Mouse (Mus musculus) neural tube, embryonic 14.5 days (tissue): ENCODE measurements around the gene Pou4f2. TPM values are rescaled to one million over a fixed set of nuclear protein-coding genes. Genes with fewer than 3 reads are reported as not detected.

ENCODE experiments used
- ATAC-seq: fragments of 200-750 bp; cut with Nextera tagmentation; 2 replicates; pipeline ENCODE4 v1.8.0; 2017; ENCODE audit warnings: low read depth, mild to moderate bottlenecking, moderate TSS enrichment, moderate library complexity
- H3K27ac ChIP-seq: fragments of 300-500 bp; sonication (generic); 2 replicates; pipeline ENCODE4 v1.5.1; 2014; ENCODE audit warnings: low read depth, mild to moderate bottlenecking, control low read depth, low read length, moderate library complexity, mixed read lengths
- H3K27me3 ChIP-seq: fragments of 300-500 bp; sonication (generic); 2 replicates; pipeline ENCODE4 v1.6.1; 2014; ENCODE audit warnings: low read length; ENCODE audit not compliant: control insufficient read depth, insufficient read depth
- H3K36me3 ChIP-seq: fragments of 300-500 bp; sonication (generic); 2 replicates; pipeline ENCODE4 v1.6.1; 2014; ENCODE audit warnings: low read length, mixed read lengths; ENCODE audit not compliant: control insufficient read depth, insufficient read depth
- H3K4me1 ChIP-seq: fragments of 300-500 bp; sonication (generic); 2 replicates; pipeline ENCODE4 v1.6.1; 2014; ENCODE audit warnings: low read length; ENCODE audit not compliant: control insufficient read depth, insufficient read depth
- H3K4me2 ChIP-seq: fragments of 300-500 bp; sonication (generic); 2 replicates; pipeline ENCODE4 v1.6.1; 2014; ENCODE audit warnings: mild to moderate bottlenecking, low read depth, low read length, control low read depth
- H3K4me3 ChIP-seq: fragments of 300-500 bp; sonication (generic); 2 replicates; pipeline ENCODE4 v1.5.1; 2014; ENCODE audit warnings: low read depth, low read length, control low read depth, mixed read lengths
- H3K9ac ChIP-seq: fragments of 300-500 bp; sonication (generic); replicated peaks from 2 replicates; pipeline ENCODE4 v1.6.1; 2014; ENCODE audit warnings: low read depth, mild to moderate bottlenecking, control low read depth, low read length, mixed read lengths
- H3K9me3 ChIP-seq: fragments of 300-500 bp; sonication (generic); 2 replicates; pipeline ENCODE4 v1.6.1; 2016; ENCODE audit warnings: low read length; ENCODE audit not compliant: control insufficient read depth
- whole genome bisulfite sequencing: fragments of 180-500 bp; shearing (Covaris S2); extraction: QIAGEN DNeasy Blood & Tissue Kit; methylation state at CpG from one replicate; pipeline ENCODE4 v1.1.7; 2014; 5-methylcytosine and 5-hydroxymethylcytosine counted together
- polyA plus RNA-seq: library from polyadenylated mRNA; unstranded; fragments of >200 nt; fragmentation: Nextera tagmentation; extraction: Ambion mirVana; gene quantifications from 2 replicates; pipeline ENCODE4 v1.2.1, GENCODE M21; 2014

The Pou4f2 gene
- polyA plus RNA-seq: 3.6 and 5.4 TPM in 2 replicates

DNA sequence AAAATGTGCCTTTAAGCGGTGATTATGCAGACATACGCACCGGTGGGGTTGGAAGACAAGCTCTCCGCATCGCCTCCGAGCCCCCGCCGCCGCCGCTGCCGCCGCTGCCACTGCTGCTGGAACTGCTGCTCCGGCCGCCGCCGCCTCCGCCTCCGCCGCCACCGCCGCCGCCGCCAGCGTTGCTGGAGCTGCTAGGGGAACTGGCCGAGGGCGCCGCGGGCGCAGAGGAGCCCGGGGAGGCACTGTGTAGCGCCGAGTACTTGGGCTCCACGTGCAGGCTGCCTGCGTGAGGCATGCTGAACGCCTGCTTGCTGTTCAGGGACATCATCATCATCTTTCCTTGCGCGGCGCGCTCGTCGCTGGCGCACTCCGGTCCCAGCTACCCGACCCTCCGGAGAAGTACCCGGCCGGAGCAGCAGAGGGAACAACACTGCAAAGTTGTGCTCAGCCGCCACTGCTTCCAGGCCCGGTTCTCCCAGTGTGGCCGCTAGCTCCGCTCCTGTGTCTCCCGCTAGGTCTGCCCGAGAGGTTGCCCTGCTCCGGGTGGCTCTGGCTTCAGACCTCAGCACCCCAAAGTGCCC, at the start of gene Pou4f2:
Gene Pou4f2, minus strand, starts transcription at position 575 of the 581 bp plus-strand sequence.
- WGBS: under 1% methylated on average over 42 of the region's 54 CpGs
- H3K27ac ChIP-seq: peak within 1 kb of the TSS; percentile 52

GRCm38 (mm10) chr8:78477051-78477829, 40.8 kb upstream of the Pou4f2 start:
- WGBS: 56% methylated on average over 6 of the region's 6 CpGs
- ATAC-seq: no peak

More for the DNA sequence above, at the start of gene Pou4f2:
- no peaks in the 10 kb centered on the region for H3K9me3 ChIP-seq
- peak within 1 kb of the TSS; percentile 40 for H3K4me3 ChIP-seq
- 0 out of 2 replicates have a peak, but pooled peaks cover 12% of the 10 kb centered on the region for H3K4me1 ChIP-seq
- peak; percentile 53 for ATAC-seq
- peak within 1 kb of the TSS; percentile 78 for H3K4me2 ChIP-seq
- no peaks in the 10 kb centered on the region for H3K36me3 ChIP-seq
- peak within 1 kb of the TSS; percentile 50 for H3K9ac ChIP-seq
- H3K27me3 ChIP-seq: peaks cover 44% of the 10 kb centered on the region

DNA sequence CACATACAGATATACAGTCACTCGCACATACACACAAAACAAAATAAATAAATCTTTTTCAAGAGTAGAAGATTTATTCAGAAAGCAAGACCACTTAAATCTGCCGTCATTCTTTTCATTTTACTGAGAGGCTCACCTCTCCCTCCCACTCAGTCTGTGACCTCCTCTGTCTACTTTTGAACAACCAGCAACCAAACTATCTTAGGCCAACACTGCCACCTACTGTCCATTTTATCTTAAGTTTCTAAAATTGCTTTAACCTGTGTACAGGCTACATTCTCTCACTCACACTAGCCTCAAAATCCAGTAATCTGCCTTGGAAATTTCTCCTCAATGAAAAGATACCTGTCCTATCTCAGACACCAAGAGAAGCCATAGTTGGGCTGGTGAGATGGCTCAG, 31.4 kb upstream of the Pou4f2 start:
- Histone ChIP-seq H3K4me3 (no peak overlapping the region), H3K36me3 (no peaks in the 10 kb centered on the region), H3K4me1 (no peaks in the 10 kb centered on the region), H3K27me3 (no peaks in the 10 kb centered on the region), H3K4me2 (no peak overlapping the region), H3K27ac (no peak overlapping the region), H3K9me3 (no peaks in the 10 kb centered on the region), H3K9ac (no peak overlapping the region)
- no peak for ATAC-seq
- WGBS: 89% methylated on average over 2 of the region's 2 CpGs

More at GRCm38 (mm10) chr8:78477051-78477829, 40.8 kb upstream of the Pou4f2 start:
- H3K27ac ChIP-seq: no peak overlapping the region
- no peak overlapping the region for H3K9ac ChIP-seq
- no peaks in the 10 kb centered on the region for H3K36me3 ChIP-seq
- H3K4me3 ChIP-seq: no peak overlapping the region
- no peaks in the 10 kb centered on the region for H3K27me3 ChIP-seq
- no peak overlapping the region for H3K4me2 ChIP-seq
- no peaks in the 10 kb centered on the region for H3K9me3 ChIP-seq
- no peaks in the 10 kb centered on the region for H3K4me1 ChIP-seq

- no peak overlapping the region for H3K9ac ChIP-seq
- no peaks in the 10 kb centered on the region for H3K9me3 ChIP-seq
- 88% methylated on average over 2 of the region's 2 CpGs for WGBS
- no peak overlapping the region for H3K27ac ChIP-seq
- no peaks in the 10 kb centered on the region for H3K36me3 ChIP-seq
- no peaks in the 10 kb centered on the region for H3K27me3 ChIP-seq
- H3K4me2 ChIP-seq: no peak overlapping the region
- no peak overlapping the region for H3K4me3 ChIP-seq
- no peaks in the 10 kb centered on the region for H3K4me1 ChIP-seq
- no peak for ATAC-seq
Observed at GRCm38 (mm10) chr8:78463941-78464340, 27.5 kb upstream of the Pou4f2 start.

DNA sequence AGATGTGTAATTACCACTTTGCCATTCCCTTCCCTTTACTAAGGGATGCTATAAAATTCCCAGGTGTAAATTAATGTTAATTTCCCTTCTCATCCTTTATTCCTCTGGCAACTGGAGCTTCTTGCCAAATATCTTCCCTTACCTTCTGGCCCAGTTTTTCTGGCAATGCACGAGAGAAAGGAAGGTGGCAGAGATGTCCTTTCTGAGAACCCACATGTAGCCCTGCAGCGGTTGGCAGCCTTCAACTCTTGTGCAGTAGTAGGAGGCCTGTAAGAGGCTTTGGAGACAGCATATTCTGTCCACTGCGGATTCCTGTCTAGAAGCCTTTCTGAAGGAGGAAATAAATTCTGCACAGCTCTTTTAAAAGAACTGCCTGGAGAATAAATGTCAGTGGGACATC, 20.0 kb upstream of the Pou4f2 start:
- Histone ChIP-seq H3K27ac (no peak overlapping the region), H3K4me2 (no peak overlapping the region), H3K4me1 (no peaks in the 10 kb centered on the region), H3K27me3 (no peaks in the 10 kb centered on the region), H3K9me3 (no peaks in the 10 kb centered on the region), H3K9ac (no peak overlapping the region), H3K4me3 (no peak overlapping the region), H3K36me3 (no peaks in the 10 kb centered on the region)
- WGBS: 70% methylated on average over 3 of the region's 3 CpGs
- no peak for ATAC-seq

DNA sequence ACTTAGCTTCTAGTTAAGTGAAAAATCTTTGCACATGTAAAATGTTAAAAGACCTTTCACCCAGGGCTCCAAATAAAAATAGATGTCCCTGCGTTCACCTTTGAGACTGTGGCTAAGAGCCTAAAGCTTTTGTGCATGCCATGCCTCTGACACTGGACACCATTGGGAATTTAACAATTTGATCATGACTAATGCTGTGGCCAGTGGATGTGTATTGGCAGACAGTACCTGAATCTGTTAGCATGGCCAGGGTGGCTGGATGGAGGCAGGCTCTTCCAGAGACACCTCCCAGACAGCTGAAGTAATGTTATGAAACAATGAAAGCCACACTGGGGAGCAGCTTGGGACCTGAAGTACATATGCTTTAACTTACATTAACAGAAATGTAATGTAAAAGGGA, 6.3 kb upstream of the Pou4f2 start:
- no peaks in the 10 kb centered on the region for H3K4me1 ChIP-seq
- H3K27me3 ChIP-seq: peaks cover 6% of the 10 kb centered on the region
- no peak overlapping the region for H3K9ac ChIP-seq
- H3K36me3 ChIP-seq: no peaks in the 10 kb centered on the region
- no peak for ATAC-seq
- H3K9me3 ChIP-seq: no peaks in the 10 kb centered on the region
- H3K27ac ChIP-seq: no peak overlapping the region
- no peak overlapping the region for H3K4me2 ChIP-seq
- WGBS: 91% methylated on average over 1 of the region's 1 CpGs
- H3K4me3 ChIP-seq: no peak overlapping the region

DNA sequence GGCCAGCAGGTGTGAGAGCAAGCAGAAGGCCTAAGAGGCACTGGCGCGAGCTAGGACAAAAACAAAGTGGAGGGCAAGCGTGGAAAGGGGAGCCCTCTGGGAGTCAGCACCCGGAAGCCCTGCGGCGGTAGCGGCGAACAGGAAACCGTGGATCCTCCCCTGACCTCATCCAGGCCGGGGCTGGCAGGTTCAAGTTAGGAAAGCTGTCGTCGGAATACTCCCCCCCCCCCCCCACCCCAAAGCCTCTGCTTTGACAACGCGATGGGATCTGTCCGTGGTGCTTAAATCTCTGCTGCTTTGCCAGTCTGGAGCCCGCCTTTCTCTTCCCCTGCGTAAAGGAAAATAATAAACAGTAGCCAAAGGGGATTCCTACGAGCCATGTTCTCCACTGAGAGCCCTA, 1.7 kb upstream of the Pou4f2 start:
- H3K9ac ChIP-seq: no peak overlapping the region
- peak overlapping the region; percentile 9; the same call in 1 of the 2 replicates for H3K4me3 ChIP-seq
- peak overlapping the region; percentile 38; the same call in 1 of the 2 replicates for H3K4me2 ChIP-seq
- H3K4me1 ChIP-seq: 0 out of 2 replicates have a peak, but pooled peaks cover 12% of the 10 kb centered on the region
- H3K27me3 ChIP-seq: peaks cover 30% of the 10 kb centered on the region
- H3K27ac ChIP-seq: no peak overlapping the region
- 0% methylated on average over 17 of the region's 18 CpGs for WGBS
- no peaks in the 10 kb centered on the region for H3K36me3 ChIP-seq
- no peak for ATAC-seq
- H3K9me3 ChIP-seq: no peaks in the 10 kb centered on the region

GRCm38 (mm10) chr8:78437140-78438045, 948 bp upstream of the Pou4f2 start:
- no peak overlapping the region for H3K9ac ChIP-seq
- H3K36me3 ChIP-seq: no peaks in the 10 kb centered on the region
- no peaks in the 10 kb centered on the region for H3K9me3 ChIP-seq
- H3K4me2 ChIP-seq: peak overlapping the region; percentile 78
- H3K27me3 ChIP-seq: peaks cover 34% of the 10 kb centered on the region
- 1% methylated on average over 32 of the region's 32 CpGs for WGBS
- 0 out of 2 replicates have a peak, but pooled peaks cover 12% of the 10 kb centered on the region for H3K4me1 ChIP-seq
- ATAC-seq: peak; percentile 65
- H3K27ac ChIP-seq: no peak overlapping the region
- peak overlapping the region; percentile 40 for H3K4me3 ChIP-seq
